Mouse (Mus musculus) megakaryocyte, embryonic 14.5 days (primary cell): Measurements from ENCODE around the gene Scfd2.

ENCODE experiments used
- FLI1 ChIP-seq: IDR thresholded peaks from 2 replicates; pipeline ENCODE4 v1.6.1; 2012; ENCODE audit warnings: low read length, inconsistent platforms, mixed read lengths
- GATA1 ChIP-seq: IDR thresholded peaks from 3 replicates; pipeline ENCODE4 v1.6.1; 2012; ENCODE audit warnings: mixed read lengths, low read length, inconsistent platforms, borderline replicate concordance

DNA sequence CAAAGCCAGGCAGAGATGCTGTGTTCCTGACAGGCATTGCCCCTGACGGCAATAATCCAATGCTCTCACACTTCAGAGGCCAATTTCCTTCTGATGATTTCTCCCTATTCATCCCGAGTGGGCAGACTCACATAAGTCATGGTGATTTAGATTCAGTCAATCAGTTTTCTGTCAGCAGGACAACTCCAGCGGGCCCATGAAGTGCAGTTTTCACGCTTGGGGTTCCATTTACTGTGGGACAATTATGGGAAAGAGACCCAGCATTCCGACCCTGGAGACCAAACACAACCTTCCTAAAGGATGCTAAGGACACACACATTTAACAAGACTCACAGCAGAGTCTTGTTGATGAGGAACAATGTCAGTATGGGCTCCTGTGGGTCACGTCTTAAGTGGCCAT is 217.1 kb downstream of the Scfd2 start:
- TF ChIP-seq GATA1 (no peak), FLI1 (no peak)
